Mouse (Mus musculus) lung, postnatal 14 days (tissue): ENCODE measurements at regions not wholly inside any gene's neighbourhood (a gene's known extent, or its start where the extent isn't known, plus 50 kb on each side); places are given as distances from the start of the nearest gene placed in this dataset.
A peak's percentile ranks its signal among the peaks of the same experiment; 100 is the strongest.

Source experiments
- DNase-seq: peaks from one replicate; pipeline ENCODE4 v3.0.0; 2021

DNA sequence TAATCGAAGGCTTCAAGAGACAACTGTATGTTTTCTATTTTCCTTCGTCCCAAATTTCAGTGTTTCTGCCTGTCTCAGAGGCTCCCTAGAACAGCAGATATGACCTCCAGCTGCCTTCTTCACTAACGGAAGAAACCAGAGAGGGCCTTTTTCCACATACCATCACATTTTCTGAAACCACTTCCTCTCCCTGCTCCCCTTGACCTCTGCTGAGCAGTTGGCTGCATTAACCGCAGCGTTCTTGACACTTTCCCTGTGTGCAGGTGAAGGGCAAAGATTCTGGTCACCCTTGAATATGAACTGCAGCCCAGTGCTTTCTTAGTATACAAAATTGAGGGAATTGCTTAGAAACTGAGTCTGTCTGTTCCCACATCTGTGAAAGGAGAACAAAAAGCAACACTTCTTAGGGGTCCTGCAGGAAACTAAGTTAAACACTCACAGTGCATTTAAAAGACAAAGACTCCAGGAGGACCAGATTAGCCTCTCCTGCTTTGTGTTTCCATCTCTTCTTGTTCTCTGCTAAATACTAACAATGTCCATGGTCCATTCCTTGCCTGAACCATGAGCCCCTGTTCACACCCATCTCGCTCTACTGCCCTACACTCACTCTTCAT lies 98.4 kb downstream of the Akap11 start:
- DNase-seq = no peak

DNA sequence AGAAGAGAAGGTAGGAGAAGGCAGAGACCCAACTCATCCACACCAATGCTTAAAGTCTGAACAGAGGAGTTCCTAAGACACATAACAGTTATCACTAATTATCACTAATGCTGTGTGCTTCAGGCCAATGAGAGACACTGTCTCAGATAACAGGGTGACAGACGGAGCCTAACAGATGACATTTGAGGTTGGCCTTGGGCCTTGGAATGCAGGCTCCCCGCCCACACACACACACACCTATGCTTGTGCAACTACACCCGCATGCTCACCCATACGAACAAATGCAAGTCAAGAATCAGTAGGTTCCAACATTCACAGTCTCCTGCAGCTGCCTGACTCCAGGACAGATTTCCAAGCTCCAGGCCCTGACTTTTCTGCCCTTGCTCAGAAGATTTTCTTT lies 100.0 kb downstream of the Akap11 start:
- no peak for DNase-seq

DNA sequence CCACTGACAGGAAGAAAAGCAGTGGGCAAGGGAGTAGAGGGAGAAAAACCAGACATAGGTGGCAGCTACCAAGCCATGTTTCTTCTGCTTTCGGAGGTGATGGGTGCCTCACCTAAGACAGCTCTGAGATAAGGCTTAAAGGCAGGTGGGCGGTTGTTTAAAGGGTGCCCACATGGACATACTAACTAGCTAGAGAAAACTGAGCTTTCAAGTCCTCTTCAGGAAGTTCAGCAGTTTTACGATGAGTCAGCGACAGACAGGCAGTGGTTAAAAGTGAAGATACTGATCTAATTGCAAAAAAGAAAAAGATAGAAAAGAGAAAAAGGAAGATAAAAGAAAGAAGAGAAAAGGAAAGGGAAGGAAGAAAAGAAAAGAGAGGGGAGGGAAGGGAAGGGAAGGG lies 100.6 kb downstream of the Akap11 start:
- DNase-seq = no peak

DNA sequence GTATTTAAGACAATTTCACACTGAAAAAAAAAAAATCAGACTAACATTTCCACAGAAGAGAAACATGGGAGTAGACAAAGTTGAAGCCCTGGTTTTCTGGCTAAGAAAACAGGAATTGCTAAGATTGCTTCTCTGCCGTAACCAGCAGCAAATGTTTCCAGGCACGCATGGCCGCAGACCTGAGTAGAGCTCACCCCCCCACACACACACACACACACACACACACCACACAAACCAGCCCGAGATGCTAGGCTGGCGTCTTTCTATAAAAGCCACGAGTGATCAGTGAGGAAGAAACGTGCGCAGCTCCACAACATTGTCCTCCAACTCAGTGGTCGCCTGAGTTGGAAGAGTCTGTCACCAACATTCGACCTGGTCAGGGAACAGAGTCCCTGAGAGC lies 101.0 kb downstream of the Akap11 start:
- DNase-seq = no peak

DNA sequence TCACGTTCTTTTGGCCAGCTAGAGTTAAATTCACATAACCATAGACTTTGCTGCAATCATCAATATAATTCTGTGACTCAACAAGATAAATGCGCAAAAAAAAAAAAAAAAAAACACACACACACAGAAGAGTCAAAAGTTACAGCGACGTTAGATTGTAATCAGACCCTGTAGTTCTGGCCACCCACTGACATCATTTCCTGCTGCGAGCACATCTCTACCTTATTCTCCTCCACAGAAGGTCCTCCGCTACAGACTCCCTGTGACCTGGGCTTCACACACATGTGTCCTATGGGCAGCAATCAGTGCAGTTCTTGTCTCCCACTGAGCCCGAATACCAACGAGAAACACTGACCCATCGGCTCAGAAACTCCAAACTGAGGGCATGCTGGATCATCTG lies 101.9 kb downstream of the Akap11 start:
- no peak for DNase-seq

DNA sequence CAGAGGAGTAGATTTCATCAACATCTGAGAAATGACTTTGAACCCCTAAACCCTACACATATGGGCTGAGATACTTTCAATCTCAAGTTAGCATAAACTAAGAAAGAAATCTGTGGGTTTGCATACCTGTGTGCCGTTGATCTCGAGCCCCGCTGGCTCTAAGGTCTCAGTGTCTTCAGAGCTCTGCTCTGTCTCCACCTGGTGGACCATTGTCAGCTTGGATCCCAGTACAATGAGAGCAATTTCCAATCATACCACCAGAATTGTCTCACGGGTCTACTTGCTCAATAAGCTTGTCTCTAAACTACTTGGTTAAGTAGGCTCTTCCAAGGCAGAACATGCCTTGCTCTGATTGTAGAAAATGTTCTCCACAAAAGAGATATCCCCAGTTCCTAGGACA lies 102.5 kb downstream of the Akap11 start:
- DNase-seq = no peak

DNA sequence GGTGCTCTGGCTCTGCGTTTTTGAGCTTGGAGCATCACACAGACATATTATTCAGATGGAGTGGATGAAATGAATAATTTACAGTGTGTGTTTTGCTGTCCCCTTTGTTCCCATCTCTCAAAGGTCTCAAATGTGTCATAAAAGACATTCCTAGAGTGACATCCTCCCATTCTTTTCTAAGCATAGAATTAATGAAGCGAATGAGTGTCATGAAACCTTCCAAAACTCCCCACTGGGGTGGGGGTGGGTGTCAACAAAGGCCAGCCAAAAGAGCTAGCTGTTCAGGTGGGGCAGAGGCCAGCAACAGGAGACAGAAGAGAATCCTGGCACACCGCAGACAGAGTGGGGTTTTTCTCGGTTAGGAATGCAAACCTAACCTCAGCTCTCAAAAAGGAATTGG lies 104.1 kb downstream of the Akap11 start:
- DNase-seq = no peak

DNA sequence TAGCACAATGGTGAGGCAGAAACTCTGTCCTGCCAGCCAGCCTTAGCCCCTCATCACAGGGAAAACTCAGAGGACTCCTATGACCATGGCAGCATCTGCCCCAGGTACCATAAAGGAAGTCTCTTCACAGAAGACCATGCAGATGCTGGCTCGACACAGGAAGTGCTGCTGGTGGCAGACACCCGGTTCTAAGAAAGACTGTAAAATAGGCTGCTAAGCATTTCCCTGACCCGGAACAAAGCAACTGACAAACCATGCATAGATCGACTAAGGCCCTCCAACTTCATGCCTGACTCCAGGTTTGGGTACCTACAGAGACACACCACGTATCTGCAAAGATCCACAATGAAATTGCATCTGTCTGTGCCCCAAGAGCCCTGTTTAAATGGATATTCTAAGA lies 104.7 kb downstream of the Akap11 start:
- no peak for DNase-seq

DNA sequence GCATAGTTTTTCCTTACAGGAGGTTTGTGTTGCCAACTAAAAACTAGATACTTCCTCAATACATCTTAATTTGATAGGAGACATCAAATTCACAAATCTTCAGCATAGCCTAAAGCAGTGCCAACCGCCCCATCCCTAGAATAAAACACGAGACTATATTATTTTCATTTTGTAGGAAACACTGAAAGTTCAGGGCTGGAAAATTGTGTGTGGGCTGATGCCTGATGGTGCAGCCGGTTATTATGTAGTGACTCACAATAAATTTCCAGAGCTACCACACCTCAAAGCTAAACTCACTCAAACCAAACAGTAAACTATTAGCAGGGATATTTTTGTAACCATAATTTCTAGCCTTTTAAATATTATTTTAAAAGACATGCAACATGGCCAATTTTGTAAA lies 105.2 kb downstream of the Akap11 start:
- DNase-seq = no peak

DNA sequence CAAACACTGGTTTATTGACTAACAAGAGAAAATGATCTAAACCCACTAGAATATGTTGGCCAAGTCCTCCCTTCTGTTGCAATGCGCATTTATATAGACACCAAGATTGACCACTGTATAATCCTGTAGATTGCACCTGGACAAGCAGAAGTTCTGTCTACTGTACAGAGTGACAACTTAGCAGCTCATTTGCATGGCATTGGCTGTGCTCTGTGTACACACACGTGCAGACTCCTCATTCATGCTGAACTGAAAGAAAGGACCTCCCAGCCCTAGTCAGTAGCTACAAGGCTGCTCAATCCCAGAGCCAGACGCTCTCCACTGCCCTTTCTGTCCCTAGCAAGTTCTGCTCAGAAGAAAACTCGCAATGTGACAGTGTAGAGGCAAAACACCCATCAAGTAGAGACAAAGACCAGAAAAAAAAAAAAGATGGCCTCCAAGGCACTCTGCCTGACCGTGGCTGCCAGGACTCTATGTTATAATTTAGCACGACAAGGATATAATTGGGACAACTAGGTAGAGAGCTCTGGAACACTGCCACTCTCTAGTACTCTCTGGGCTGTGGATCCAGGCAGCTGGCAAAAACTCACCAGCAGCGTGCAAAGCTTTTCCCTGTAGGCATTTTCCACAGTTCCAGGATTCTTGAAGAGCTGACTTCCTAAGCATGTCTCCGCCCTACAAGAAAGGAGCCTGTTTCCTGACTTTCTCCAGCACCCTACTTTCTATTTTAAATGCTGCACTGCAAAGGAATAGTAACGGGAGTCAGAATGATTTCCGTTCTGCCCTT lies 108.2 kb downstream of the Akap11 start:
- no peak for DNase-seq

DNA sequence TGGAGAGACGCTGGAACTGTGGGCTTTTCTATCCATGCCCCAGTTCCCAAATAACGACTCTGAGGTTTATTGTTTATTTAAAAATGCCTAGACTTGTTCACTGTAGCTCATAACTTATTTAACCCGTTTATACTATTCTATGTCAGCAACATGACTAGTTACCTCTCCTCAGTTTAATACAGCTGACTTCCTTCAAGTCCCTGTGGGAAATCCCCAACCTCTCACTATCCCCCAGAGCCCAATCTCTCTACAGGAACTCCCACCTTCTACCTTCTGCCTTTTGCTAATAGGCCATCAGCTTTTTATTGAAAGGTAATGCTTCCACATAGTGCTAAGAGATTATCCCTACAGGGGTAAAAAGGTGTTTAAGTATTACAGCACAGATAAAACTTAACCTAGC lies 109.5 kb downstream of the Akap11 start:
- no peak for DNase-seq

DNA sequence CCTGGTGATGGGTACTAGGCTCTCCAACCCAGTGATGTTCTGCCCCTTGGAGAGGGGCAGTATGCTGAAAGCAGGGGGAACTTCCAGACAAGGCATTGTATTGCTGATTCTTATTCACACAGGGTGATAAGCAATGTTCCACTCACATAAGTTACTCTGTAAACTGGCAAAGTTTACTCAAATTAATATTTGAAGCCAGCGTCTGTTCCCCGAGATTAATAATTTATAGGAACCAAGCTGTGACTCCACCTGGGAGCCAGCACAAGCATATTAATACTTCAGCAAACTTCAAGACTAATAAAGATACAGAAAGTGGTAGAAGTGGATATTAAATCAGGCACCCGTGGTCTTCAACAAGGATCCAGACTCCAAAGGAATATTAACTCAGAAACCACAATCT lies 114.0 kb downstream of the Akap11 start:
- no peak for DNase-seq

DNA sequence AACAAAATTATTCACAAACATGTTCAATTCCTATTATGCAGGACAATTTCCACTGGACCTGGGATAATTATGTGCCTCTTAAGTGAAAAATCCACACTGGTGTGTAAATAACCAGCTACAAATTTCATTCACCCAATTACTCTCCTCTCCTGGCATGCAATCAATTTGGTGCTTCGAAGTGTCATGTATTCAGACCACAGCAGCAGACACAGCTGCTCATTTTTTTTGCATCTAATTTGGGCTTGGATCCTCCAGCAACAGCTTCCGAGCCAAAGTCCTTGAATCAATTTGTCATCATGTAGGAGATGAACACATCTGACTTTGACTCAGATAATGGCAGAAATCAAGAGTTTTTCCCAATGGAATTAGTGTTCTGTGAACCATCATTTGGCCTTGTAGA lies 113.1 kb upstream of the Tnfsf11 start:
- no peak for DNase-seq

DNA sequence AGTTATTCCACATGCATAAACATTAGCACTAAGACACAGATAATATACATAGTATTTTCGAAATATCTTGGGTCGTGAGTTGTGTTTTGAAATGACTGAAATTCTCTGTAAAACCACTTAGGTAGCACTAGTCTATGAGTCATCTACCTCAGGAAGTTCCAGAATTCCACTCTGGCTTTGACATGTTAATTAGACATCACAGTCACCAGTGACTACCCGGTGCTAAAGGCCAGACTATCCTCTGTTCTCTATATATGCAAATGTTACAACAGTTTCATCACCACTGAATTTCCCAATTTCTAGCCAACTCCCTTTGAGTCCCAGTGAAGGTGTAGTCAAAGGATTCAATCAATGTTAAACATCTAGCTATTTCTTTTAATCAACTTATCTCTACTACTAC lies 112.3 kb upstream of the Tnfsf11 start:
- no peak for DNase-seq

DNA sequence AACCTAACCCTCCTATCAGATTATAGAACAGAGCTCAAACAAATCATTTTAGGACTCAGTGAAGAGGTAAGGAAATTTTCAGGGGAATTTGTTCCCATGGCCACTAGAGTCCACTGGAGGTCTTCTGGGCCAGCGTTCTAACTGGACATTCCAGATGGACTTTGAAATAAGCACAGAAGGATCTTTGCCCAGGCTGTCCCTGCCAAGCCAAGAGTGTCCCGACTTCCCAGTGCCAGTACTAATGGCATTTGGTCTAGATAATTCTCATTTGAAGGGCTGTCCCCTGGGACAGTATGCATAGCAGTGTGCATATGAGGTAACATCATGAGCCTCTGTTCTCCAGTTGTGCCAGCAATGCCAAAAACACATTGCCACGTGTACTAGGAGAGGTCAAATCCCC lies 97.7 kb upstream of the Tnfsf11 start:
- no peak for DNase-seq

DNA sequence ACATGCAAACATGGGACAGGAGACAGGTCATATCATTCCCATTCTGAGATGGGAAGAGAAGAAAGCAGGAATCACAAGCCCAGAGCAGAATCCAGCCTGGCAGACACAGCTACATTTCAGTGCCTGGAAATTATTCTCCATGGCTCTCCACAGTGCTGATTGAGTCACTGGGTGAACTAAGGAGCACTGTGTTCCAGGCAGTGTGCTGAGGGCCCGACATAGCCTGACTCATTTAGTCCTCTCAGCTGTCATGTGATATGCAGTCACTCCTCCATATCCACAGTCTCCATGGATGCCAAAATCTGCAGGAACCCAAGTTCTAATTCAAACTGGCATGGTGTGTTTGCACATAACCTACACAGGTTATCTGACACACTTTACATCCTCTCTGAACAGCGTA lies 90.1 kb upstream of the Tnfsf11 start:
- no peak for DNase-seq

DNA sequence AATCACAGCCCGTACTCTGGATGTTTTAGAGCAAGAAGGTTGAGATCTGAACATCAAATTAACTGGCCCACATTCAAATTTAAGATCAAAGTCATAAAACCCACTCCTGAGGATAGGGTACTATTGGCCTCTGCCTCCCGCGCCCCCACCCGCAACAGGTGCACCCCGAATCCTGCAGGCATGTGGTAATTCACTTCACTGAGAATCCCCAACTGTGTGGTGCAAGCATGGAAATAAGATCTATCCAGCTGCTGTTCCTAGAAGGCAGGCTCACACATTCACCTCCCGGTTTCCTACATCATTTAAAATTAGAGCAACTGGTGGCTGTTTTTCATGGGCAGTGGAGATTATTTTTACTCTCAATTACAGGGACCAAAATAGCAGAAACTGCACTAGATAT lies 87.8 kb upstream of the Tnfsf11 start:
- DNase-seq = no peak

DNA sequence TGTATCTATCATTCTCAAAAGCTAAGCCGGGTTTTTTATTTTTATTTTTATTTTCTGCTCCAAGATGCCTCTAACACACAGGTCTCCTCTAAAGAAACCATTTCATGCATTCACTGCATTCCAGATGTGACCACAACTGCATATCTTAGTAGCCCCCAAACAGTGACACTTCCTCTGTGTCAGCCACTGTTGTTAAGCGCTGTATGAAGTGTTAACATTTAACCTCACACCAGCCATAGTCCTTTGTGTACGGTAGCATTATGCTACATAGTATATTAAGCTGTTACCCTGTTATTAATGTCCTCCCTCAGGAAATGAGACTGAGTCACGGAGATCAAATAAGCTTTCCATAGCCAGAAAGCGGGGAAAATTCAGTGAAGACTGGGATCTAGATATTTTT lies 79.2 kb upstream of the Tnfsf11 start:
- DNase-seq = no peak

DNA sequence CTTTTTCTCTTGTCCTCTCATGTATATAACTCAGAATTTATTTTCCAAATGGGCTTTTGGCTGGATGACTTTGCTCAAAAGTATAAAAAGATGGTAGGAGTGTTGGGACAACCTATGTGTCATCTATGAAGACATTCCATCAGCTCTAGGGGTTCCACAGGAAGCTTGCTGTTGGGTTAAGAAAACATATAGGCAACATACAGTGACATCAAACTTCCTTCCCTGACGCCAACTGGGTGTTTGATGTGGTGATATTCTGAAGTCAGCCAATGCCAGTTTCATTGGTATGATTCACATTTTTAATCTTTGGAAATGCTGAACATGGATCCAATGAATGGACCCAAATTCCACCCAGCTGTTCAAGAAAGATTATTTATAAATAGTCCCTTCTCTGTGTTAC lies 76.5 kb upstream of the Tnfsf11 start:
- no peak for DNase-seq

DNA sequence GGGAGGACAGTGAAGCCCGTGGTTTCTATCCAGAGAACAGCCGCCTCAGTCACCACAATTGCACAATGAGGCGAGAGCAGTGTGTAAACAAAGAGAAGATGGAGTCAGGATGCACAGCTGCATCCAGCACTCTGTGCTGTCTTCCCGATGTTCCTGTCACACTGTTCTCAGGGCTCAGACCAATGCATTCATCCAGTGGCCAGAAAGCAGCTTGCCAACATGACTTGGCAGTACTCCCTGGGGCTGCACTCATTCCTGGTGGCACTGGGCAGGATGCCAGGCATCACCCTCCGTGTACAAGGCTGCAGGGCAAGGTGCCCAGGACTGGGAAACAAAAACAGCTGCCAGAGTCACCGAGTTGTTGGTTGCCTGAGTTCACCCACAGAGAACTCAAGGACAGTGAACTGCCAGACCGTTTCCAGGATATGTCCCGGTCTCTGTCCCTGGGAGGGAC lies 75.4 kb upstream of the Tnfsf11 start:
- peak; percentile 86 for DNase-seq

DNA sequence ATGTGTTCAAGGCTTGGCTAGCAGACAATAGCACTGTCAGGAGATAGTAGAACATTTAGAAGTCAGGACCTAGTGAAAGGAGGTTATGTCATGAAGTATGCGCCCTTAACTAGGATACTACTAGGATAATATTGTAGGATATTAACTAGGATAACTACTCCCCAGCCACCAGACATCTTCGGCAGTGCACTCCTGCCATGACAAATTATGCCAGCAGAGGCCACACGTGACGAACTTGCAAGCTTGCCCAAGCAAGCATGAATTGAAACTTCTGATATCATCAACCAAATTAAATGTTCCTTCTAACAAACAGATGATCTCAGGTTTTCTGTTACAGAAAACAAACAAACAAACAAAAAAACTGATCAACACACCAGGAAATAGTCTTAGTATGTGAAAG lies 72.2 kb upstream of the Tnfsf11 start:
- no peak for DNase-seq

DNA sequence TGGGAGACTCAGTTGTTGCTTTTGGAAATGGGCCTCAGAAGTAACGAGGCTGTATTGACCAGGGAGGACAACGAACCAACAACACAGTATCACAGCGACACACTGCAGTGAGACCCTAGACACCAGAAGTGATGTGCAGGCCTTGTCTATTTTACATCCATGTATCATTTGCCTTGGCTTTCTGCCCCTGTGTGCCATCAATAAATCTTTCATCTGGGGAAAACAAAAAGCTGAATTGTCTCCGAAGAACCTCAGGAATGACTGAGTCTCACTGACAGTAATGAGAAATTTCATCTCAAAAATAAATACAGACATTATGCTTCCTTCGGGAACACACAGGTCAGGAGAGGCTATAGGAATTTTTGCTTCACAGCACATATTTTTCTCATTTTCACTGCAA lies 68.7 kb upstream of the Tnfsf11 start:
- no peak for DNase-seq

DNA sequence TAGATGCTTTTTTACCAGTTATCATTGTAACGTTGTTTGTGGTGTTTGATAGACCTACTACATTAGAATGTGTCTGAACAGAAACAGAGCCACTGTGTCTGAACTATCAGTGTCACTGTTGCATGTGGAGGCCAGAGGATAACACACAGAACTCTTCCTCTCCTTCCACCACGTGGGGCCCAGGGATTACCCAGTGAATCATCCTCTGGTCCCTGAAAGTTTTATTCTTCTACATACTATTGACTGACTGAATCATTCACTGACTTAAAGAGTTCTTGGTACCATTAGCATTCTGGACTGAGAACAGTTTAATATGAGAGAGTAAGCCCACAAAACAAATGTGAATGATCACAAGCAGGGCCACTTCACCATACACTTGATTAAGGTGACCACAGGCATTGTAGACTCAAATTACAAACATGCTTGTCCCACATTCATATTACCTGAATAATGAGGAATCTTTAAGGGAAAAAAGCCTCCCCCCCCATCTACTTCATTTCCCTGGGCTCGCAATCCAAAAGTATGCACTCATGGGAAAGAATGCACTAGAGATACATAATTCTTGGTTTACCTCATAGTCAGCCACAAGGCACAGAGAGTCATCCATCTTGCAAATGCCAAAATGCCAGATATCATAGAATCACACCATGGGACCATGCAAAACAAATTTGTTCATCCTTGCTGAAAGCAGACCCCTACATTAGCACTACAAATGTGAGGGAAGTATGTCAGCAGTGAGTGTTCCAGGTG lies 68.1 kb upstream of the Tnfsf11 start:
- no peak for DNase-seq

DNA sequence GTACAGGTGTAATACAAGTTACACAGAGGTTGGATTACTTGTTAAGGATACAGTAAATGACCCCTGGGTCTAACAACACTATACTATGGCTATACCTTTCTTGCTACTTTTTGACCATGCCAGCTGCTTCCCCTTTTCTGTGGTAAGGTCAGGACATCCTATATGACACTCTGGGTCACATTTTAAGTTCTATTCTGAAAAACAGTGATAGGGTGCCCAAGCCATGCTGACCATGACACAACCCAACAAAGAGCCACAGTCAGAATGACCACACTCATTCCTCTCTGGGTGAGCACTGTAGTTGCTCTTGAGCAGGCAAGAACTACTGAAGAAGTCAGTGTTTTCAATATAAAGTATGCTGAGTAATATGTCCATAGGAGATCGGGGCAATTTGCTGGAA lies 64.3 kb upstream of the Tnfsf11 start:
- no peak for DNase-seq
